Mouse (Mus musculus) intestine, embryonic 15.5 days (tissue): ENCODE results near the gene Slc25a30. TPM values are rescaled to one million over a fixed set of nuclear protein-coding genes. Genes with fewer than 3 reads are reported as not detected.

Source experiments
- ATAC-seq: fragments of 200-750 bp; cut with Nextera tagmentation; 2 replicates; pipeline ENCODE4 v1.8.0; 2017; ENCODE audit warnings: moderate TSS enrichment, moderate library complexity
- H3K27ac ChIP-seq: fragments of 300-500 bp; sonication (generic); 2 replicates; pipeline ENCODE4 v1.5.1; 2015; ENCODE audit warnings: mild to moderate bottlenecking, inconsistent platforms
- H3K27me3 ChIP-seq: fragments of 300-500 bp; sonication (generic); replicated peaks from 2 replicates; pipeline ENCODE4 v1.6.1; 2015; ENCODE audit warnings: inconsistent platforms
- H3K36me3 ChIP-seq: fragments of 300-500 bp; sonication (generic); 2 replicates; pipeline ENCODE4 v1.6.1; 2015; ENCODE audit warnings: inconsistent platforms
- H3K4me1 ChIP-seq: fragments of 300-500 bp; sonication (generic); replicated peaks from 2 replicates; pipeline ENCODE4 v1.6.1; 2015; ENCODE audit warnings: inconsistent platforms
- H3K4me2 ChIP-seq: fragments of 300-500 bp; sonication (generic); replicated peaks from 2 replicates; pipeline ENCODE4 v1.6.1; 2015; ENCODE audit warnings: mild to moderate bottlenecking, inconsistent platforms
- H3K4me3 ChIP-seq: fragments of 300-500 bp; sonication (generic); replicated peaks from 2 replicates; pipeline ENCODE4 v1.5.1; 2015; ENCODE audit warnings: inconsistent platforms
- H3K9ac ChIP-seq: fragments of 300-500 bp; sonication (generic); 2 replicates; pipeline ENCODE4 v1.6.1; 2015; ENCODE audit warnings: inconsistent platforms
- H3K9me3 ChIP-seq: fragments of 300-500 bp; sonication (generic); 2 replicates; pipeline ENCODE4 v1.6.1; 2016; ENCODE audit warnings: inconsistent platforms
- WGBS: fragments of 180-500 bp; shearing (Covaris S2); methylation state at CpG from one replicate; pipeline ENCODE4 v1.1.7; 2015; 5-methylcytosine and 5-hydroxymethylcytosine counted together
- polyA plus RNA-seq: library from polyadenylated mRNA; unstranded; fragments of >200 nt; fragmentation: Nextera tagmentation; extraction: Ambion mirVana; gene quantifications from 2 replicates; pipeline ENCODE4 v1.2.1, GENCODE M21; 2015

Slc25a30 gene
- polyA plus RNA-seq, 1 experiment from 2014 or later = 3.0 TPM

DNA sequence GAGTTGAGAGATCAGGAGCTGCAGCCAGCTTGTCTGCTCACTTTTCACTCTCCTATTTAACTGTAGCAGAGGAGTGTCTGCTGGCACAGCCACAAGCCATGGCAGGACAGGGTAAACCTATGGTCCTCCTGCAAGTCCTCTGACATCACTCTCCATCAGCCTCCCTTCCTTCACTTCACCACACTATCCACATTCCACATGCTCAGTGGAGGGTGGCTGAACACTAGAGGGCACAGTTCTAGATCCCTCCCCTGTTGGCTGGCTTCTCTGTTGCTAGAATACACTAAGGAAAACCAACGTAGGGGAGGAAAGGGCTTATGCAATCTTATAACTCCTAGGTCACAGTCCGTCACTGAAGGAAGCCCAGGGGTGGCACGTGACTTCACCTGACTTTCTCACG lies 59.8 kb downstream of the Slc25a30 start:
- no peak for ATAC-seq
- Histone ChIP-seq H3K27ac (no peak overlapping the region), H3K36me3 (peaks cover 9% of the 10 kb centered on the region; the same call in 1 of the 2 replicates), H3K9ac (no peak overlapping the region), H3K4me2 (no peak overlapping the region), H3K4me1 (no peaks in the 10 kb centered on the region), H3K9me3 (no peaks in the 10 kb centered on the region), H3K27me3 (no peaks in the 10 kb centered on the region), H3K4me3 (no peak overlapping the region)
- 71% methylated on average over 4 of the region's 4 CpGs for WGBS

DNA sequence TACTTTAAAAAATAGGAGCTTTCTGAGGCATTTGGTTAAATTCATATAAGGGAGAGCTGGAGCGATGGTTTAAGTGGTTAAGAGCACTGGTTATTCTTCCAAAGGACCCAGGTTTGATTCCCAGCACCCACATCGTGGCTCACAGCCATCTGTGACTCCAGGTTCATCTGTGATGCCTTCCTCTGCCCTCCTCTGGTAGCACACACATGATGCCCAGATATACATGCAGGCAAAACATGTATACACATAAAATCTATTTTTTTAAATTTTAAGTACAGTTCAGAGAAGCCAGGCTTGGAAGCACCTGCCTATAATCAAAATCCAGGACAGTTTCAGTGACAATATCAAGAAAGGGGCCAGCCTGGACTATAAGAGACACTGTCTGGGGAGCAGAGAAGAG lies 64.0 kb downstream of the Slc25a30 start:
- H3K27ac ChIP-seq = no peak overlapping the region
- no peak for ATAC-seq
- H3K9me3 ChIP-seq = no peaks in the 10 kb centered on the region
- peaks cover 10% of the 10 kb centered on the region for H3K36me3 ChIP-seq
- H3K4me3 ChIP-seq = no peak overlapping the region
- WGBS = 96% methylated on average over 2 of the region's 2 CpGs
- no peaks in the 10 kb centered on the region for H3K4me1 ChIP-seq
- H3K27me3 ChIP-seq = no peaks in the 10 kb centered on the region
- H3K9ac ChIP-seq = no peak overlapping the region
- H3K4me2 ChIP-seq = no peak overlapping the region

DNA sequence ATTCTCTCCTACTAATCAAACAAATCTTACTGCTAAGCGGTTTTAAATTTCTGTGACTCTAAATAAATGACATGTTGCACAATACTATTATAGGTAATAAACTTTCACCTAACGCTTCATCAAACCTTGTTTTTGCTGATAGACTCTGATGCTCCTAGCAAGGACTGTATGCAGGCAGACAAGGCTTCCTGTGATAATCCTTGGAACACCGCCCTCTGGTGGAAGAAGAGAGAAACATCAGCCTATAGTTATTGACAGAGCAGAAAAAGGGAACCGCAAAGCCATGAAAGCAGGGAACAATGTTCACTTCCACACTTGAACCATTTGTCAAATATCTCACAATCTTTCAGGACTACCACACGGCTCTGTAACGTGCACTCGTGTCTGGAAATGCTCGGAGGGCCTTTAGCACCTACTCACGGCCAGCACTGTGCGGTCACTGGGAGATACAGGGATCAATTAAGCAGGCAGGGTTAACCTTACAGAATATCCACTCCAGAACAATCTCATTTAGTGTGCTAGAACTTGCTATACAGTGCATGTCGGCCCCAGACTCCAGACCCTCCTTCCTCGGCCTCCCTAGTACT lies 64.8 kb downstream of the Slc25a30 start:
- 60% methylated on average over 12 of the region's 12 CpGs for WGBS
- H3K4me3 ChIP-seq = no peak overlapping the region
- H3K9me3 ChIP-seq = no peaks in the 10 kb centered on the region
- peaks cover 13% of the 10 kb centered on the region for H3K36me3 ChIP-seq
- H3K4me1 ChIP-seq = no peaks in the 10 kb centered on the region
- H3K27ac ChIP-seq = no peak overlapping the region
- no peak overlapping the region for H3K9ac ChIP-seq
- ATAC-seq = peak; percentile 65; the same call in 1 of the 2 replicates
- no peaks in the 10 kb centered on the region for H3K27me3 ChIP-seq
- H3K4me2 ChIP-seq = no peak overlapping the region

DNA sequence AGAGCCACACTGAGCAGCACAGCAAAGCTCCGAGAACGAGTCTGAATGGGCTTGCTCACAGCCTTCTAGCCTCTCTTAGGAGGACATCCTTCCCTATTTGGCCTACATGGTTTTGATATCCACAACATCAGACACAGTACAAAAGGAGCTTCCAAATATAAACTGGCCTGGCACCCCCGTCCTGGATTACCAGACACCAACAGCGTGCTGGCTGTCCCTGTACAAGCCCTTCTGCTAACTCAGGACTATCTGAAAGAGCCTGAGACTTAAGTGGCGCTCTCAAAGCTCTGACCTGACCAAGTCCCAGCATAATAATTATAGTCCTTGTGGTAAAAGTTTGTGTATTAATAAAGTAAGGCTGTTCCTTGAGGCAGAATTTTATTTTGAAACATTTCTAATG lies 66.7 kb downstream of the Slc25a30 start:
- H3K36me3 ChIP-seq = peaks cover 25% of the 10 kb centered on the region
- H3K27me3 ChIP-seq = no peaks in the 10 kb centered on the region
- 93% methylated on average over 5 of the region's 5 CpGs for WGBS
- no peak overlapping the region for H3K4me2 ChIP-seq
- no peak for ATAC-seq
- no peak overlapping the region for H3K27ac ChIP-seq
- H3K9ac ChIP-seq = no peak overlapping the region
- H3K4me3 ChIP-seq = no peak overlapping the region
- H3K4me1 ChIP-seq = no peaks in the 10 kb centered on the region
- no peaks in the 10 kb centered on the region for H3K9me3 ChIP-seq

DNA sequence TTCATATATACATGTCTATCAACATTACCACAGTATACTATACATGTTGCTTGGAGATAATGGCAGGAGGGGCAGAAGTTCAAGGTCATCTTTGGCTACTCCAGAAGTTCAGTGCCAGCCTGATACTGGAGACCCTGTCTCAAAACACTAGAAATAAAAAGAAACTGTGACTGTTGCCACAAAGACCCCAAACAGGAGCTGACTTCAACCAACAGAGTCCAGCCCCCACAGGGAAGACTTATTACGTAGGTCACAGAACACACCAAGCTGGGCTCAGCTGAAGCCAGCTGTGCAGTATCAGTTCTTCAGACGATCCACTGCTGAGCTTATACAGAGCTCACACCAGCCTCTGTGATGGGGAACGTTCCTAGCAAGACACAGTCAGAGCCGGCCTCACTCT lies 70.4 kb downstream of the Slc25a30 start:
- Histone ChIP-seq H3K4me3 (no peak overlapping the region), H3K27ac (no peak overlapping the region), H3K4me1 (no peaks in the 10 kb centered on the region), H3K36me3 (peaks cover 36% of the 10 kb centered on the region), H3K27me3 (no peaks in the 10 kb centered on the region), H3K9ac (no peak overlapping the region), H3K4me2 (no peak overlapping the region), H3K9me3 (no peaks in the 10 kb centered on the region)
- ATAC-seq = no peak
- WGBS = 89% methylated on average over 4 of the region's 4 CpGs

DNA sequence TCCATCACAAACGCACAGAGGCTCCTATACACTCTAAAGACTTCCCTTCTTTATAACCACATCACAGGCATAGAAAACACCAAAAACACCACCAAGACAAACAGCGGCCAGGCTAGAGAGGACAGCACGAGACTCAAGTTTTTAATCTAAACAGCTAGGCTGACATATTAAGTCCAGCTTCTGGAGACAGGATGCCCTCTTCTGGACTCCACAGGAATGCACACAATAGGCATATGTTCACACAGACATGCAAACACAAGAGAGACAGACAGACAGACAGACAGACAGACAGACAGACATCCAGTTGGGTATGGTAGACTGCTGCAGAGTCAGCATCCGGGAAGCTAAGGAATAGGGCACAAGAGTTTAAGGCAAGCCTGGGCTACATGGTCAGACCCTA lies 73.2 kb downstream of the Slc25a30 start:
- H3K27me3 ChIP-seq = no peaks in the 10 kb centered on the region
- H3K9ac ChIP-seq = no peak overlapping the region
- no peaks in the 10 kb centered on the region for H3K9me3 ChIP-seq
- no peak overlapping the region for H3K4me3 ChIP-seq
- peaks cover 34% of the 10 kb centered on the region for H3K36me3 ChIP-seq
- H3K27ac ChIP-seq = no peak overlapping the region
- no peaks in the 10 kb centered on the region for H3K4me1 ChIP-seq
- no peak for ATAC-seq
- no peak overlapping the region for H3K4me2 ChIP-seq
- WGBS = 80% methylated on average over 4 of the region's 4 CpGs

DNA sequence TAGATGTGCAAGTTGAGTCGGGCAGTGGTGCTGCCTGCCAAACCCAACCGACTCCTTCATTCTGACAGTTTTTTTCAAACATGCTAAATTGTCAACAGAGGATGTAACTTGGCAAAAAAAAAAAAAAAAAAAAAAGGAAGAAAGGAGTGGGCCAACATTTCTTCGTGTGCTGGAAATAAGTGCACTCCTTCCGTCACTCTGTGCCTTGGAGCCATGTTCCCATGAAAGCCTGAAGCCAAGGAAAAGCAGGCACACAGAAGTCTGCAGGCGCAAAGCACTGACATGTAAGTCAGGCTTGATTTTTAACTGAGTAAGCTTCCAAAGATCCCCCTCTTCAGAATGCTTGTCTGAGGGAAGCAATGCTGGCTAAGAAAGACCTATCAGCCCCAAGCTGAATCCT lies 74.2 kb downstream of the Slc25a30 start:
- Histone ChIP-seq H3K4me2 (no peak overlapping the region), H3K4me1 (no peaks in the 10 kb centered on the region), H3K27me3 (no peaks in the 10 kb centered on the region), H3K36me3 (peaks cover 36% of the 10 kb centered on the region), H3K27ac (no peak overlapping the region), H3K4me3 (no peak overlapping the region), H3K9me3 (no peaks in the 10 kb centered on the region), H3K9ac (no peak overlapping the region)
- 71% methylated on average over 5 of the region's 5 CpGs for WGBS
- no peak for ATAC-seq

DNA sequence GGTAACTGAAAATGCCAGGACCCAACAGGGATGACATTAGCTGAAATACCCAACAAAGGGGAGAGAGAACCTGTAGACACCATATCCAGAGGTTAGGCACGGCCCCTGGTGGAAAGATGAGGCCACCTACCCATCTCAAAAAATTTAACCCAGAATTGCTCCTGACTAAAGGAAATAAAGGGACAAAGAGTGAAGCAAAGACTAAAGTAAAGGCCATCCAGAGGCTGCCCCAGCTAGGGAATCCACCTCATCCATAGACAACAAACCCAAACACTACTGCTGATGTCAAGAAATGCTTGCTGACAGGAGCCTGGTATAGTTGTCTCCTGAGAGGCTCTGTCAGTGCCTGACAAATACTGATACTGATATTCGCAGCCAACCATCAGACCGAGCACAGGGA lies 75.1 kb downstream of the Slc25a30 start:
- Histone ChIP-seq H3K4me3 (no peak overlapping the region), H3K4me1 (no peaks in the 10 kb centered on the region), H3K9ac (no peak overlapping the region), H3K4me2 (no peak overlapping the region), H3K36me3 (peaks cover 34% of the 10 kb centered on the region), H3K9me3 (no peaks in the 10 kb centered on the region), H3K27ac (no peak overlapping the region), H3K27me3 (no peaks in the 10 kb centered on the region)
- 95% methylated on average over 3 of the region's 3 CpGs for WGBS
- ATAC-seq = no peak

Other genes with a start within 250 kb of the Slc25a30 start
- gene Spert, start 193.9 kb downstream of the Slc25a30 start, polyA plus RNA-seq = not detected in 2 replicates
- not detected in 2 replicates for gene Erich6b, start 144.8 kb downstream of the Slc25a30 start, polyA plus RNA-seq
- gene Cog3, start 32.5 kb downstream of the Slc25a30 start, polyA plus RNA-seq = 17.5 and 18.0 TPM in 2 replicates
- gene Tpt1, start 58.1 kb upstream of the Slc25a30 start, polyA plus RNA-seq = 988 and 1,053 TPM in 2 replicates
- gene Kctd4, start 168.0 kb upstream of the Slc25a30 start, polyA plus RNA-seq = 0.42 and 0.59 TPM in 2 replicates
- gene Gtf2f2, start 223.8 kb upstream of the Slc25a30 start, polyA plus RNA-seq = 34.7 and 37.2 TPM in 2 replicates